Mouse (Mus musculus) layer of hippocampus, adult 9-11 months (tissue): ENCODE results near the gene Mpl.

ENCODE experiments used
- DNase-seq: peaks from one replicate; pipeline ENCODE4 v3.0.0; 2022

Mpl gene

GRCm38 (mm10) chr4:118457345-118457975 is at the start of gene Mpl:
TSS of gene Mpl (minus strand) at chr4:118457513.
- DNase-seq = no peak

GRCm38 (mm10) chr4:118505551-118505950 is 48.2 kb upstream of the Mpl start:
- no peak for DNase-seq

GRCm38 (mm10) chr4:118500792-118501191 is 43.5 kb upstream of the Mpl start:
- DNase-seq = no peak

- DNase-seq = no peak
Observed at GRCm38 (mm10) chr4:118500171-118500724, 42.9 kb upstream of the Mpl start.

- DNase-seq = no peak
Observed at GRCm38 (mm10) chr4:118490461-118490860, 33.1 kb upstream of the Mpl start.

GRCm38 (mm10) chr4:118489717-118490132 is 32.4 kb upstream of the Mpl start, which contains the start of gene Tie1:
TSS of gene Tie1 (minus strand) at chr4:118490061.
- no peak for DNase-seq

- DNase-seq = no peak
Observed at GRCm38 (mm10) chr4:118476773-118477530, 19.6 kb upstream of the Mpl start.

GRCm38 (mm10) chr4:118472687-118473086 is 15.4 kb upstream of the Mpl start:
- no peak for DNase-seq

- no peak for DNase-seq
Observed at GRCm38 (mm10) chr4:118471281-118471680, 14.0 kb upstream of the Mpl start.

GRCm38 (mm10) chr4:118465697-118466163 is 8.4 kb upstream of the Mpl start:
- no peak for DNase-seq

GRCm38 (mm10) chr4:118464956-118465355 is 7.6 kb upstream of the Mpl start:
- peak; percentile 33 for DNase-seq

- DNase-seq = no peak
Observed at GRCm38 (mm10) chr4:118446415-118447153, 10.7 kb downstream of the Mpl start.

- DNase-seq = no peak
Observed at GRCm38 (mm10) chr4:118445781-118446414, 11.4 kb downstream of the Mpl start.

- no peak for DNase-seq
Observed at GRCm38 (mm10) chr4:118445088-118445487, 12.2 kb downstream of the Mpl start.

GRCm38 (mm10) chr4:118437829-118438253 is 19.5 kb downstream of the Mpl start:
- DNase-seq = no peak

- DNase-seq = peak; percentile 92
Observed at GRCm38 (mm10) chr4:118436820-118437603, 20.3 kb downstream of the Mpl start, which contains the start of gene Cdc20. TSS of gene Cdc20 (minus strand) at chr4:118437352.

- DNase-seq = no peak
Observed at GRCm38 (mm10) chr4:118432332-118432731, 25.0 kb downstream of the Mpl start.

- DNase-seq = no peak
Observed at GRCm38 (mm10) chr4:118429215-118429895, 28.0 kb downstream of the Mpl start.

- no peak for DNase-seq
Observed at GRCm38 (mm10) chr4:118428531-118429214, 28.6 kb downstream of the Mpl start.

GRCm38 (mm10) chr4:118427768-118428451 is 29.4 kb downstream of the Mpl start, which contains the start of gene Elovl1:
TSS of gene Elovl1 (plus strand) at chr4:118428093.
- DNase-seq = peak; percentile 91
